Mouse (Mus musculus): ENCODE data around the gene Arhgap15. TPM values are rescaled to one million over a fixed set of nuclear protein-coding genes. Genes with fewer than 3 reads are reported as not detected.

Arhgap15 gene
- total and polyA plus RNA-seq, 2 experiments, result 0.12 to 2.4 TPM

GRCm38 (mm10) chr2:44140455-44140854, 391.8 kb downstream of the Arhgap15 start:
- TF ChIP-seq CTCF (IDR thresholded peaks at IDR 0.05; ENCODE audit: low read depth, low read length) (no peak), POLR2A (IDR thresholded peaks at IDR 0.05; ENCODE audit: extremely low read depth, insufficient read depth, low read length) (no peak)
- Histone ChIP-seq H3K79me2 (ENCODE audit: control insufficient read depth, insufficient read depth, low read length) (no peaks in the 10 kb centered on the region), H3K27ac (replicated peaks; ENCODE audit: insufficient read depth, low read depth, low read length) (no peak overlapping the region), H3K4me1 (ENCODE audit: control insufficient read depth, insufficient read depth, low read length) (no peaks in the 10 kb centered on the region), H3K27me3 (ENCODE audit: control insufficient read depth, insufficient read depth, low read length) (no peaks in the 10 kb centered on the region), H3K4me3 (ENCODE audit: insufficient read depth, low read depth, low read length) (no peak overlapping the region), H3K9ac (ENCODE audit: low read depth, low read length) (no peak overlapping the region), H3K36me3 (ENCODE audit: control insufficient read depth, insufficient read depth, low read length) (no peaks in the 10 kb centered on the region)
- DNase-seq (ENCODE audit: extremely low read depth, low read depth, low spot score), result no peak
- WGBS, result 76% methylated on average over 4 of the region's 4 CpGs

GRCm38 (mm10) chr2:44142152-44142551, 393.5 kb downstream of the Arhgap15 start:
- Histone ChIP-seq H3K36me3 (ENCODE audit: control insufficient read depth, insufficient read depth, low read length) (no peaks in the 10 kb centered on the region), H3K27me3 (ENCODE audit: control insufficient read depth, insufficient read depth, low read length) (no peaks in the 10 kb centered on the region), H3K9ac (ENCODE audit: low read depth, low read length) (no peak overlapping the region), H3K27ac (replicated peaks; ENCODE audit: insufficient read depth, low read depth, low read length) (no peak overlapping the region), H3K4me3 (ENCODE audit: insufficient read depth, low read depth, low read length) (no peak overlapping the region), H3K79me2 (ENCODE audit: control insufficient read depth, insufficient read depth, low read length) (no peaks in the 10 kb centered on the region), H3K4me1 (ENCODE audit: control insufficient read depth, insufficient read depth, low read length) (no peaks in the 10 kb centered on the region)
- TF ChIP-seq POLR2A (IDR thresholded peaks at IDR 0.05; ENCODE audit: extremely low read depth, insufficient read depth, low read length) (no peak), CTCF (IDR thresholded peaks at IDR 0.05; ENCODE audit: low read depth, low read length) (no peak)
- 81% methylated on average over 9 of the region's 9 CpGs for WGBS
- peak; percentile 57 for DNase-seq (ENCODE audit: extremely low read depth, low read depth, low spot score)

GRCm38 (mm10) chr2:44142611-44143010, 394.0 kb downstream of the Arhgap15 start:
- TF ChIP-seq CTCF (IDR thresholded peaks at IDR 0.05; ENCODE audit: low read depth, low read length) (no peak), POLR2A (IDR thresholded peaks at IDR 0.05; ENCODE audit: extremely low read depth, insufficient read depth, low read length) (no peak)
- WGBS, result 77% methylated on average over 5 of the region's 5 CpGs
- DNase-seq (ENCODE audit: extremely low read depth, low read depth, low spot score), result peak; percentile 83
- no peaks in the 10 kb centered on the region for H3K4me1 ChIP-seq (ENCODE audit: control insufficient read depth, insufficient read depth, low read length)
- no peaks in the 10 kb centered on the region for H3K36me3 ChIP-seq (ENCODE audit: control insufficient read depth, insufficient read depth, low read length)
- no peak overlapping the region for H3K4me3 ChIP-seq (ENCODE audit: insufficient read depth, low read depth, low read length)
- H3K79me2 ChIP-seq (ENCODE audit: control insufficient read depth, insufficient read depth, low read length), result no peaks in the 10 kb centered on the region
- no peak overlapping the region for H3K9ac ChIP-seq (ENCODE audit: low read depth, low read length)
- H3K27ac ChIP-seq (replicated peaks; ENCODE audit: insufficient read depth, low read depth, low read length), result no peak overlapping the region
- no peaks in the 10 kb centered on the region for H3K27me3 ChIP-seq (ENCODE audit: control insufficient read depth, insufficient read depth, low read length)

GRCm38 (mm10) chr2:44146124-44146981, 397.7 kb downstream of the Arhgap15 start:
- Histone ChIP-seq H3K36me3 (ENCODE audit: control insufficient read depth, insufficient read depth, low read length) (no peaks in the 10 kb centered on the region), H3K9ac (ENCODE audit: low read depth, low read length) (no peak overlapping the region), H3K4me1 (ENCODE audit: control insufficient read depth, insufficient read depth, low read length) (no peaks in the 10 kb centered on the region), H3K27ac (replicated peaks; ENCODE audit: insufficient read depth, low read depth, low read length) (peak overlapping the region; percentile 69; the same call in 1 of the 2 replicates), H3K4me3 (ENCODE audit: insufficient read depth, low read depth, low read length) (no peak overlapping the region), H3K27me3 (ENCODE audit: control insufficient read depth, insufficient read depth, low read length) (no peaks in the 10 kb centered on the region), H3K79me2 (ENCODE audit: control insufficient read depth, insufficient read depth, low read length) (no peaks in the 10 kb centered on the region)
- peak; percentile 58 for DNase-seq (ENCODE audit: extremely low read depth, low read depth, low spot score)
- TF ChIP-seq CTCF (IDR thresholded peaks at IDR 0.05; ENCODE audit: low read depth, low read length), result no peak
- no peak for TF ChIP-seq POLR2A (IDR thresholded peaks at IDR 0.05; ENCODE audit: extremely low read depth, insufficient read depth, low read length)
- WGBS, result 79% methylated on average over 7 of the region's 7 CpGs

GRCm38 (mm10) chr2:44147486-44147885, 398.9 kb downstream of the Arhgap15 start:
- Histone ChIP-seq H3K4me3 (ENCODE audit: insufficient read depth, low read depth, low read length) (no peak overlapping the region), H3K4me1 (ENCODE audit: control insufficient read depth, insufficient read depth, low read length) (no peaks in the 10 kb centered on the region), H3K79me2 (ENCODE audit: control insufficient read depth, insufficient read depth, low read length) (no peaks in the 10 kb centered on the region), H3K27me3 (ENCODE audit: control insufficient read depth, insufficient read depth, low read length) (no peaks in the 10 kb centered on the region), H3K36me3 (ENCODE audit: control insufficient read depth, insufficient read depth, low read length) (no peaks in the 10 kb centered on the region), H3K27ac (replicated peaks; ENCODE audit: insufficient read depth, low read depth, low read length) (no peak overlapping the region), H3K9ac (ENCODE audit: low read depth, low read length) (no peak overlapping the region)
- DNase-seq (ENCODE audit: extremely low read depth, low read depth, low spot score), result no peak
- WGBS, result 70% methylated on average over 5 of the region's 5 CpGs
- TF ChIP-seq CTCF (IDR thresholded peaks at IDR 0.05; ENCODE audit: low read depth, low read length), result no peak
- TF ChIP-seq POLR2A (IDR thresholded peaks at IDR 0.05; ENCODE audit: extremely low read depth, insufficient read depth, low read length), result no peak

- TF ChIP-seq POLR2A (IDR thresholded peaks at IDR 0.05; ENCODE audit: extremely low read depth, insufficient read depth, low read length) (no peak), CTCF (IDR thresholded peaks at IDR 0.05; ENCODE audit: low read depth, low read length) (no peak)
- H3K9ac ChIP-seq (ENCODE audit: low read depth, low read length), result no peak overlapping the region
- H3K27me3 ChIP-seq (ENCODE audit: control insufficient read depth, insufficient read depth, low read length), result no peaks in the 10 kb centered on the region
- H3K4me3 ChIP-seq (ENCODE audit: insufficient read depth, low read depth, low read length), result no peak overlapping the region
- WGBS, result 58% methylated on average over 7 of the region's 7 CpGs
- DNase-seq (ENCODE audit: extremely low read depth, low read depth, low spot score), result no peak
- H3K27ac ChIP-seq (replicated peaks; ENCODE audit: insufficient read depth, low read depth, low read length), result peak overlapping the region; percentile 40; the same call in 1 of the 2 replicates
- H3K36me3 ChIP-seq (ENCODE audit: control insufficient read depth, insufficient read depth, low read length), result no peaks in the 10 kb centered on the region
- no peaks in the 10 kb centered on the region for H3K4me1 ChIP-seq (ENCODE audit: control insufficient read depth, insufficient read depth, low read length)
- H3K79me2 ChIP-seq (ENCODE audit: control insufficient read depth, insufficient read depth, low read length), result no peaks in the 10 kb centered on the region
Observed at GRCm38 (mm10) chr2:44147971-44148370, 399.3 kb downstream of the Arhgap15 start.
